Mouse (Mus musculus): Measurements from ENCODE around the gene Fbxl8. TPM values are rescaled to one million over a fixed set of nuclear protein-coding genes. Genes with fewer than 3 reads are reported as not detected.

Gene Fbxl8
- polyA plus RNA-seq, 1 experiment: 7.6 TPM

DNA sequence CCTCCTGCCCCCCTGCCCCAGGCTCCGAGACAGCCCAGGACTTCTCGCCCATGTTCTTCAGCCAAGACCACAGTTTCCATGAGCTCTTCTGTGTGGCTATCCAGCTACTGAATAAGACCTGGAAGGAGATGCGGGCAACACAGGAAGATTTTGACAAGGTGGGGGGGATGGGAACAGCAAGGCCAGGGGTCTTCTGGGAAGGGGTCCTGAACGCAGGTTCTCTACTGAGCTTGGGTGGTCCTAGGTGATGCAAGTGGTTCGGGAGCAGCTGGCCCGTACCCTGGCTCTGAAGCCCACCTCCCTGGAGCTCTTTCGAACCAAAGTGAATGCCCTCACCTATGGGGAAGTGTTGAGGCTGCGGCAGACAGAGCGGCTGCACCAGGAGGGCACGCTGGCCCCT is 44.0 kb downstream of the Fbxl8 start:
- H3K79me2 ChIP-seq (ENCODE audit: control insufficient read depth, insufficient read depth): no peaks in the 10 kb centered on the region
- no peaks in the 10 kb centered on the region for H3K79me3 ChIP-seq (ENCODE audit: low read depth)
- no peak overlapping the region for H3K4me3 ChIP-seq (ENCODE audit: insufficient read depth, poor library complexity, severe bottlenecking)
- no peak for TF ChIP-seq FOSL1 (IDR thresholded peaks at IDR 0.05; ENCODE audit: insufficient read depth, low read length, poor library complexity, severe bottlenecking)
- no peak overlapping the region for H3ac ChIP-seq (ENCODE audit: control insufficient read depth, insufficient read length, low read depth)
- H3K36me3 ChIP-seq (ENCODE audit: control insufficient read depth, insufficient read depth): peaks cover 59% of the 10 kb centered on the region
- no peaks in the 10 kb centered on the region for H3K27me3 ChIP-seq (ENCODE audit: control insufficient read depth, insufficient read depth, insufficient read length)

DNA sequence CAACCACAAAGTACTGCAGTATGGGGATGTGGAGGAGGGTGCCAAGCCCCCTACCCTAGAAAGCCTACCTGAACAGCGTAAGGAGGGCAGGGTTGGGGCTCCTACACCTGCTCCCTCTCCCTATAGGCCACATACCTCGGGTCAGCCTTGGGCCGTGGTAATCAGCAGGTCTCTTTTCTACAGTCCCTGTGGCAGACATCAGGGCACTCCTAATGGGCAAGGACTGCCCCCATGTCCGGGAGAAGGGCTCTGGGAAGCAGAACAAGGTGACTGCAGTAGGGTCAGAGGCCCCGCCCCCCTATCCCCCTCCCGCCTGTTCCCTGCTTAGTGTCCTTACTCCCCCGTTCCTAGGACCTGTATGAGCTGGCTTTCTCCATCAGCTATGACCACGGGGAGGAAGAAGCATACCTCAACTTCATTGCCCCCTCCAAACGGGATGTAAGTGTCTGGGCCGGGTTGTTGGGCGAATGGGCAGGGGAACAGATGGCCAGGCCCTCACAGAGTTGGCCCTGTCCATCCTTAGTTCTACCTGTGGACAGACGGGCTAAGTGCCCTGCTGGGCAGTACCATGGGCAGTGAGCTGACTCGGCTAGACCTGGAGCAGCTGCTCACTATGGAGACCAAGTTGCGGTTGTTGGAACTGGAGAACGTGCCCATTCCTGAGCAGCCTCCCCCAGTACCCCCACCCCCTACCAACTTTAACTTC is 44.8 kb downstream of the Fbxl8 start:
- TF ChIP-seq CTCF (IDR thresholded peaks at IDR 0.05; ENCODE audit: control insufficient read depth, insufficient read depth, insufficient read length) (no peak), MAX (IDR thresholded peaks at IDR 0.05) (no peak), MYOD1 (IDR thresholded peaks at IDR 0.05; ENCODE audit: control insufficient read depth, insufficient read length, low read depth) (no peak), USF1 (IDR thresholded peaks at IDR 0.05; ENCODE audit: low read depth) (no peak), FOSL1 (IDR thresholded peaks at IDR 0.05; ENCODE audit: insufficient read depth, low read length, poor library complexity, severe bottlenecking) (no peak), MYOG (IDR thresholded peaks at IDR 0.05; ENCODE audit: control insufficient read depth, extremely low read depth, insufficient read length) (no peak), CEBPB (IDR thresholded peaks at IDR 0.05; ENCODE audit: low read depth) (no peak)
- Histone ChIP-seq H3K79me2 (ENCODE audit: control insufficient read depth, insufficient read depth) (no peaks in the 10 kb centered on the region), H3K4me3 (ENCODE audit: insufficient read depth, poor library complexity, severe bottlenecking) (no peak overlapping the region), H3K27me3 (ENCODE audit: control insufficient read depth, insufficient read depth, insufficient read length) (no peaks in the 10 kb centered on the region), H3K36me3 (ENCODE audit: control insufficient read depth, insufficient read depth) (peaks cover 54% of the 10 kb centered on the region), H3ac (ENCODE audit: control insufficient read depth, insufficient read length, low read depth) (no peak overlapping the region), H3K79me3 (ENCODE audit: low read depth) (no peaks in the 10 kb centered on the region)

DNA sequence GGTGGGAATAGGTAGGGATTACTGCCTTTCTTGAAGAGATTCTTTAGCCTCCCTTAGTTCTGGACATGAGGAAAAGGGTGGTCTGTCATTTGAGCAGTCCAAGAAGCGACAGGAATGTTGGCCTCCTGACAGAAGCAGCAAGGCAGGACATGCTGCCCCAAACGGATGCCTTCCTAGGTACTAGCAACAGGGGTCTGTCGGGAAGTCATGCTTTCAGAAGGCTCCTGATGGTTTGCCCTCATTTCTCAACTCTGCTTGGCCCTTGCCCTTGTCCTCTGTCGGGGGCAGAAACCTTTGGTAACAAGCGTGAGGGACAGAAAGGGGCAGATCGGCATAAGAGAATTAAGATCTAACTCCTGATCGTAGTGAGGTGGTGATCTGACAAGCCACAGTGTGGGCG is 45.7 kb downstream of the Fbxl8 start:
- no peak overlapping the region for H3ac ChIP-seq (ENCODE audit: control insufficient read depth, insufficient read length, low read depth)
- H3K79me2 ChIP-seq (ENCODE audit: control insufficient read depth, insufficient read depth): no peaks in the 10 kb centered on the region
- H3K4me3 ChIP-seq (ENCODE audit: insufficient read depth, poor library complexity, severe bottlenecking): no peak overlapping the region
- H3K79me3 ChIP-seq (ENCODE audit: low read depth): no peaks in the 10 kb centered on the region
- H3K27me3 ChIP-seq (ENCODE audit: control insufficient read depth, insufficient read depth, insufficient read length): no peaks in the 10 kb centered on the region
- peaks cover 52% of the 10 kb centered on the region for H3K36me3 ChIP-seq (ENCODE audit: control insufficient read depth, insufficient read depth)
- no peak for TF ChIP-seq MAX (IDR thresholded peaks at IDR 0.05)
- no peak for TF ChIP-seq MYOD1 (IDR thresholded peaks at IDR 0.05; ENCODE audit: control insufficient read depth, insufficient read length, low read depth)
- no peak for TF ChIP-seq USF1 (IDR thresholded peaks at IDR 0.05; ENCODE audit: low read depth)
- no peak for TF ChIP-seq FOSL1 (IDR thresholded peaks at IDR 0.05; ENCODE audit: insufficient read depth, low read length, poor library complexity, severe bottlenecking)
- no peak for TF ChIP-seq MYOG (IDR thresholded peaks at IDR 0.05; ENCODE audit: control insufficient read depth, extremely low read depth, insufficient read length)
- TF ChIP-seq CEBPB (IDR thresholded peaks at IDR 0.05; ENCODE audit: low read depth): no peak
- TF ChIP-seq CTCF (IDR thresholded peaks at IDR 0.05; ENCODE audit: control insufficient read depth, insufficient read depth, insufficient read length): no peak

DNA sequence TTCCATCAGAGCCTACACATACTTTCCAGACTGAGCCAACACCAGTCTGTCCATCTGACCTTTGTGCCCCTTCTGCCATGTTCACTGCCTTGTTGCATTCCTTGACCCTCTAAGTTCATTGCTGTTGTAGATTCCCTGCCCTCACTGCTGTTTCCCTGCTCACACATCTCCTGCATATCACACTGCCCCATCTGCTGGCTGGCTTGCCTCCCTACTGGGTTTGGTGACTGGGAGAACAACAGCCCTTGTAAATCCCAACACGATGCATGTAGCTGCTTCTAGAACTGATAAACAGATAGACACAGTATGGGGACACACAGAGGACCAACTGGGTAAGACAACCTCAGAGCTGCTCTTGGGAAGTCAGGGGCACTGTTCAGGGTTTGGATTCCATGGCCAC is 47.3 kb downstream of the Fbxl8 start:
- no peaks in the 10 kb centered on the region for H3K27me3 ChIP-seq (ENCODE audit: control insufficient read depth, insufficient read depth, insufficient read length)
- H3K4me3 ChIP-seq (ENCODE audit: insufficient read depth, poor library complexity, severe bottlenecking): no peak overlapping the region
- H3ac ChIP-seq (ENCODE audit: control insufficient read depth, insufficient read length, low read depth): no peak overlapping the region
- H3K79me2 ChIP-seq (ENCODE audit: control insufficient read depth, insufficient read depth): no peaks in the 10 kb centered on the region
- peaks cover 54% of the 10 kb centered on the region for H3K36me3 ChIP-seq (ENCODE audit: control insufficient read depth, insufficient read depth)
- no peak for TF ChIP-seq MYOD1 (IDR thresholded peaks at IDR 0.05; ENCODE audit: control insufficient read depth, insufficient read length, low read depth)
- TF ChIP-seq FOSL1 (IDR thresholded peaks at IDR 0.05; ENCODE audit: insufficient read depth, low read length, poor library complexity, severe bottlenecking): no peak
- TF ChIP-seq MYOG (IDR thresholded peaks at IDR 0.05; ENCODE audit: control insufficient read depth, extremely low read depth, insufficient read length): no peak
- no peak for TF ChIP-seq CEBPB (IDR thresholded peaks at IDR 0.05; ENCODE audit: low read depth)
- no peak for TF ChIP-seq MAX (IDR thresholded peaks at IDR 0.05)
- TF ChIP-seq CTCF (IDR thresholded peaks at IDR 0.05; ENCODE audit: control insufficient read depth, insufficient read depth, insufficient read length): no peak
- no peak for TF ChIP-seq USF1 (IDR thresholded peaks at IDR 0.05; ENCODE audit: low read depth)
- H3K79me3 ChIP-seq (ENCODE audit: low read depth): no peaks in the 10 kb centered on the region

- Histone ChIP-seq H3K79me3 (ENCODE audit: low read depth) (no peaks in the 10 kb centered on the region), H3K4me3 (ENCODE audit: insufficient read depth, poor library complexity, severe bottlenecking) (no peak overlapping the region), H3K36me3 (ENCODE audit: control insufficient read depth, insufficient read depth) (peaks cover 48% of the 10 kb centered on the region), H3ac (ENCODE audit: control insufficient read depth, insufficient read length, low read depth) (no peak overlapping the region), H3K27me3 (ENCODE audit: control insufficient read depth, insufficient read depth, insufficient read length) (no peaks in the 10 kb centered on the region), H3K79me2 (ENCODE audit: control insufficient read depth, insufficient read depth) (no peaks in the 10 kb centered on the region)
- TF ChIP-seq MAX (IDR thresholded peaks at IDR 0.05): no peak
- no peak for TF ChIP-seq MYOD1 (IDR thresholded peaks at IDR 0.05; ENCODE audit: control insufficient read depth, insufficient read length, low read depth)
- no peak for TF ChIP-seq USF1 (IDR thresholded peaks at IDR 0.05; ENCODE audit: low read depth)
- no peak for TF ChIP-seq CTCF (IDR thresholded peaks at IDR 0.05; ENCODE audit: control insufficient read depth, insufficient read depth, insufficient read length)
- TF ChIP-seq MYOG (IDR thresholded peaks at IDR 0.05; ENCODE audit: control insufficient read depth, extremely low read depth, insufficient read length): no peak
- no peak for TF ChIP-seq CEBPB (IDR thresholded peaks at IDR 0.05; ENCODE audit: low read depth)
- no peak for TF ChIP-seq FOSL1 (IDR thresholded peaks at IDR 0.05; ENCODE audit: insufficient read depth, low read length, poor library complexity, severe bottlenecking)
Measured at GRCm38 (mm10) chr8:105312891-105313481, 48.5 kb downstream of the Fbxl8 start.
